Mouse (Mus musculus) gastrocnemius, adult 8-10 months (tissue): ENCODE results near the gene Aff3. TPM values are rescaled to one million over a fixed set of nuclear protein-coding genes. Genes with fewer than 3 reads are reported as not detected.
"Not testable (repeated sequence)": the region's sequence is repeated elsewhere in the genome, so short reads cannot be mapped to it uniquely, and the experiment has no call there.

ENCODE experiments used
- DNase-seq, 2 experiments: peaks; one replicate each; pipeline ENCODE4 v3.0.0; 2022; ENCODE audit warnings: low spot score in 2 of 2
- total RNA-seq, 4 experiments: library from RNA; stranded (reverse); gene quantifications; 2 replicates each; pipeline ENCODE4 v1.2.4; 2022

Gene Aff3
- total RNA-seq, 4 experiments from 2014 or later, result 1.0 to 6.1 (median 1.3) TPM

DNA sequence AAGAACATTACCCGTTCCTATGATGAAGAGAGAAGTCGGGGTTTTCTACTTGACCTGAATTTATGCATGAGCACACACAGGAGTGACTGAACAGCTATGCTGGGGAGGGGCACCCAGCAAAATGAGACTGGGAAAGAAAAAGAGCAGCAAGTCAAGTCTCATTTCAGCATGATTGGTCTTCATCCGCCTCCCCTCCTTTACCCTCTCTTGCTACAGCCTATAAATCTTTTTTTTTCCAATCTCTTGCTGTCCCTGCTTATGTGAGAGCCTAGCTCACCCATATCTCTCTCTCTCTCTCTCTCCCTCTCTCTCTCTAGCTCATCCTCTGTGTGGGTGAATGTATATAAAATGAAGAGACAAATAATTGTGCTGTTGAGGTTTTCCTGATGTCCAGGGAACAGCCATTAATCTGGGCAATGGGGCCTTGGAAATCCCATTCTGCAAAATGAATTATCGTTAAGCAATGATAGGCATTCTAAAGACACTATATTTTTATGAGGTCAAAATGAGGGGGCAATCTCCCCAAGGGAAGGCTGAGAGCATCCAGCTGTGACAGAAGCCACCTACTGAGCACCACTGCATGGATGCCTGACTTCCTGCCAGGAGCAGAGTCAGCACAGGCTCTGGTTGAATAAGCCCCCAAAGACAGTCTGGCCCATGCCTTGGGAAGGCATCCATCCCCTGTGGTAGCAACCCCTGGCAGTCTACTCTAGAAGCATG is 224.8 kb downstream of the Aff3 start:
- DNase-seq, result no peak

DNA sequence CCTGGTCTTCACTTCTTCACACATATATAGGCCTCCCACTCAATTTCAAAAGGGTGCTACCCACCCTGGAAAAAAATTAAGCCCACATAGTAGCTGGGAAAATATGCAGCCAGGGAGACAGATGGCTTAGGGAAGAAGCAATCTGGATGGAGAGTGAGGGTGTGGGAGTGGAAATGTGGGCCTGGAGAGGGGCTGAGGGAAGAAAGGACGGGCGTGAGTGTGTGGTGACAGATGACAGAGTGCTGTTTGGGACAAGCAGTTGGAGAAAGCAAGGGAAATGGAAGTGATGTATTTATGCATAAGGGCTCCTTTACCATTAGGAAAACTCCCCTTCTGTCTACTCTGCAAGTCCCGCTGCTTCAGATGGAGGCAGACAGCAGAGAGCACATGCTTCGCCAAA is 226.3 kb downstream of the Aff3 start:
- no peak for DNase-seq

- peak in 1 of 2 experiments; percentile 8 for DNase-seq
Measured at GRCm38 (mm10) chr1:38437671-38438070, 227.1 kb downstream of the Aff3 start.

- no peak for DNase-seq
Measured at GRCm38 (mm10) chr1:38436471-38437340, 228.0 kb downstream of the Aff3 start.

GRCm38 (mm10) chr1:38430311-38430710 is 234.4 kb downstream of the Aff3 start:
- not testable (repeated sequence) for DNase-seq

DNA sequence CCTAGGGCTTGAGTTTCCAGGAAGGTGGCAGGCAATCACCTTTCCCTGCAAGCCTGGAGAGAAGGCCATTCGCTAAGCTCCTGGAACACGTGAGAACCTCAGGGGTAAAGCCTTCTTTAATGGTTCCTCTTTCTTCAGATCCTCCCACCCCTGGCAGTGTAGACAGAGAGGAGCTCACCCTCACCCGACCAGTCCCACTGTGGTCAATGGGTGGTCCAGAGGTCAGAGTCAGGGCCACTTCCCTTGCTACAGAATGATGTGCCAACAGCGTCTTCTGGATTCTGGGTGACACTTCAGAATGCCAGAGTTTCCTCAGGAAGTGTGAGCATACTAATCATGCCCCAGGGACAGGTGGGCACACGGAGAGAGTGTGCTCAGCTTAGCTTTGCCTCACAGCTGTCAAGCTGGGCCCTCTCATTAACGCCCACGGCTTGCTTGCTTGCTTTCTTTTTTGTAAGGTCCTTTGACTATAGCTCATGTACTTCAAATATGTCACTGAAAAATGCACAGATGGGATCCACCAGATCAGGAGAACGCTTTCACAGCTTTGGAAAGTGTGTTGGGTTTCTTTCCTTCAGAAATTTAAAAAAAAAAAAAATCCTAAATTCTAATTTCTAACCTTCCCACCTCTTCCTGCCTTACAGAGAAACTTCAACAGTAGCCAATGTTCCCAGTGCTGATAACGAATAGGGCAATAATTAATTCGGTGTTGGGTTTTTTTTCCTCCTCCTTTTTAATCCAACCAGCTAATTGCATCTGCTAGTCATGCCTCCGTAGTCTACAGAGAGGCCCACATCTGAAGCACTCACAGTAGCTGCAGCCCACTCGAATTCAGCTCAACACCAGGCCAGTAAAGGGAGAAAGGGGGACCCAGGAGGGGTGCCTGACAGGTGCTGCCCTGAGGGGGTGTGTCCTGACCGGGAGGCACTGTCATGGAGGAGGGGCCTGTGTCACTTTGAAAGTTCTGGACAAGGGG is 235.8 kb downstream of the Aff3 start:
- DNase-seq, result no peak

DNA sequence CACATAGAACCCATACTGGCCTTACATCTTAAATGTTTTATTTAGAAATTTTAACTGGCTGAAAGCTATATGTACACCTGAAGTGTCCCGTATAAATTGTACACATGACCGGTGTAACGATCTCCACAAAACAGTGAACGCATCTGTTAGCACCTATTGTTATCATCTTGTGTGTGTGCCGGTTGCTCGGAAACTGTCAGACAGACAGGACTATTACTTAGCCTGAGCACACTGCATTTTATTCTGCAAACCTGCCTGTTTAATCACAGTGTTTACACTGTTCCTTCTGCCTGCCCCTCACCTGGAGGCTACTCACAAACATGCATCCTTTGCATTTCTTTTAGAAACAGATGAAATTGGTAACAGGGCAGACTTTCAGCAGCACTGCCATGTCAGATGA is 241.8 kb downstream of the Aff3 start:
- no peak for DNase-seq

- DNase-seq, result no peak
Measured at GRCm38 (mm10) chr1:38419331-38419730, 245.4 kb downstream of the Aff3 start.

DNA sequence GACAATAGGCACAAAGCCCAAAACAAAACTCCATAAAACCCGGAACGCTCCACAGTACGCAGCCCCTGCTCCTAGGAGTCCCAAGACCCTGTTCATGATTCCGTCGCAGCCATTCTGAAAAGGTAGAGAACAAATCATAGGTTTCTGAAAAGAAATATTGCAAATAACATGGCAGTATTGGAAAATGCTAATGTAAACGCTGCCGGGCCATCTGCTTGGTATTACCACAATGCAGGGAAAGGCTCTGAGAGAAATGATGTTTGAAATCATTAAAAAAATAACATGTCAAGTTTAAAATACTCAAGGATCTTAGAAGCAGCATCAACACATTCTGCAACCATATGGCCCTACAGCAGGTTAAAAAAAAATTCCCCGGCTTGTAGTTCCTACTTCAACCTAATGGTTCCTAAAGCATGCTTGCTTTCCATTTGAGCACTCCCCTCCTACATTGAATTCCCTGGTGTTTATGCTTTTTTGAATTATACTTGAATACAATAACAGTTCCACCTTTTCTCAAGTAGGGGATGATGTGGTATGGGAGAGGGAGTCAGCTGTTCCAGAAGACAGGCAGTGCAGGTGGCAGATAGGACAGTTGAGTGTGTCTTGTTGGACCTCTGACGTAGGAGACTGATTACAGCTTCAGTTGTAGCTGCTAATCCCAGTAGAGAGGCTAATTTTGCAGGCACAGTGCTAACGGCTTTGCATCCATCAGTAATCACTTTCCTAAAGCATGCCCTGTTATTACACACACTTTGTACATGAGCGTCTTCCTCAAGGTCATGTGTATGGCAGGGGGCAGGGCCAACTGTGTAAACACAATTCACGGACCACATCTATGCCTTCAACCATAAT is 246.3 kb downstream of the Aff3 start:
- no peak for DNase-seq

GRCm38 (mm10) chr1:38417196-38417595 is 247.6 kb downstream of the Aff3 start:
- no peak for DNase-seq

DNA sequence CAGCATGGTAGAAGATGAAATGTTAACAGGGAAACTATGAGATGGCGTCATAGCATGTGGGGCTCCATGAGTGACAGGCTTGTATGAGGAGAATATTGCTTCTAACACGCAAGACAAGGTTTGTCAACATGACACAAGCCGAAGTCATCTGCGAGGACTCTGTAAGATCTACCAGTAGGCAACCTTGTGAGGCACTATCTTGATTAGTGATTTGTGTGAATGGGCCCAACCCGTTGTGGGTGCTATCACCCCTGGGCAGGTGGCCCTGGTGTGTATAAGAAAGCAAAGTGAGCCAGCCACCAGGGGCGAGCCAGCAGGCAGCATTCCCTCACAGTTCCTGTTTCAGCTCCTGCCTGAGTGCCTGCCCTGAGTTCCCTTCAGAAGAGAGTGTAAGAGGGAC is 249.2 kb downstream of the Aff3 start:
- no peak for DNase-seq

DNA sequence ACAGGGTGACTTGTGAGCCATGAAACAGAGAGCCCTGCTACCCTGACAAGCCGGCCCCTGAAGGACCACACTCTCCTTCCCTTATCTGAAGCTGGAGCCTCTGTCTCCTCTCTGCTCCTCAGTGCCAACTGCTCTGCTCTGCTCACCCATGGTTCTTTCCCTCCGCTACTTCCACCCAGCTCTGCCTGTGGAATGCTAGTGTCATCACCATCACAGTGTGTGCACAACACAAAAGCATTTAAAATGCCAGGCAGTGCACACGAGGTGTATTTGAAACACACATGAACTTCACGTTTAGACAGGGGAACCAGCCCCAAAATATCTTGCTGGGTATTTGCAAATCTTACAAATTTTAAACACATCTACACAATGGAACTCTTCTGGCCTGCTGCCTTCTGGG is 253.6 kb downstream of the Aff3 start:
- DNase-seq, result no peak

DNA sequence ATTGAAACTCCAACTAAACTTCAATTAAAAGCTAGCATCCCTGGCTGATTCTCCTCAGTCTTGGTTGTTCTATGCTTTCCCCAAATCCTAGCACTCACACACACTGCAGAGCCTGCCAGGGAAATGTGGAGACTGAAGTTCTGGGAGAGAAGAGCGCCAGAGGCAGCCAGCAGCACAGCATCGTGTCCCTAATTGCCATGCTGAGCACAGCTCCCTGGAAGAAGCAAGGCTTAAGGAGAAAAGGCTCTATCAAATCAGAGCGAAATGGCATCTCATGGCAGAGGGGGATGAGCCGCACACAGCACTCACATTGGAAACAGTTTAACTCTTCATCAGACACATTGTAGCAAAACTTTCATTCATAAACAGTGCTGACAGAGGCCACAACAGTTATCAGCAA is 254.3 kb downstream of the Aff3 start:
- DNase-seq, result no peak

DNA sequence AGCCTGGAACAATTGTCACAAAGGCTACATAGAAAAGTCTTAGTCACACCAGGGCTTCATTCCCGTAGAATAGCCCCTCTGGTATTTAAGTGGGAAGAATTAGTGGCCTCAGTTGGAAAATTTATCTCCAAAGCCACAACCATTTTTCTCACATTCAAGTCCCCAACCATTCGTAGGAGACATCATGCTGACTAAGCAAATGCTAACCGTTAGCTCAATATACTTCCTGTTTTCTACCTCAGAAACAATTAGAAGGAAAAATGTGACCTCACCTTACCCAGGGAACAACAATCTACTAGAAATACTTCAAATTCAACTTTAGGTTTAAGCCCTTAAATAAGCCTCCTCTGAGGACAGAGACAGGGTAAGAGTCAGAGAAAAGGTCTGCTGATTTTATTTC is 256.5 kb downstream of the Aff3 start:
- no peak for DNase-seq

GRCm38 (mm10) chr1:38403781-38404180 is 261.0 kb downstream of the Aff3 start:
- no peak for DNase-seq

- no peak for DNase-seq
Measured at GRCm38 (mm10) chr1:38401856-38402255, 262.9 kb downstream of the Aff3 start.

- DNase-seq, result no peak
Measured at GRCm38 (mm10) chr1:38399269-38399668, 265.5 kb downstream of the Aff3 start.

GRCm38 (mm10) chr1:38398566-38398965 is 266.2 kb downstream of the Aff3 start:
- no peak for DNase-seq

GRCm38 (mm10) chr1:38395194-38395681 is 269.5 kb downstream of the Aff3 start:
- DNase-seq, result no peak

DNA sequence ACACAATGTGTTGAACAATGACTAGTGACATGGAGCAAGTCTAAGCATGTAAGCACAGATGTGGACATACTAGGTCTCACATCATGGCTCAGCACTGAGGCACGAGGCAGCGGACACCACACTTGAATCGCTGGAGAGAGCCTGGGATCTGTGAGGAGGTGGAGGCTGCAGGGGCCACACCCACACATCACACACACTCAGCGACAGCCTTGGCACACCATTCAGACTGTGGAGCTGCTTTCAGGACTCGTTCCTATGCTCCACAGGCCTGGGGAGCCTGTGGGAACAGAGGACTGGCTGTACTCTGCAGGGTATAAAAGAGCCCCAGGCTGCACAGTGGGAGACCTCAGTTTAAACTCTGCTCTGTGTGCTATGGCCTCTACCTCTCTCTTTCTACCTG is 270.3 kb downstream of the Aff3 start:
- DNase-seq, result no peak
